ENCODE assay signal across 17 mouse cellular contexts in genomic region chr2:12293458-12293857, GRCm38 (mm10). TPM values are rescaled to one million over a fixed set of nuclear protein-coding genes. Genes with fewer than 3 reads are reported as not detected.
DNase-seq lines count a peak whose midpoint lies in the region; ATAC-seq and TF ChIP-seq lines count a peak whose summit lies in the region.
"Had no signal": no experiment of that assay in that cellular context is flagged by ENCODE, and none has a peak within 500 bp of the region (broad histone marks: within the 10 kb centered on the region; RNA-seq: fewer than 3 reads in every experiment).

No protein-coding gene starts in this region.

- no peak overlapping the region for H3K27ac ChIP-seq in kidney, embryonic 15.5 days
- H3K27ac ChIP-seq in limb, embryonic 15.5 days, result peak overlapping the region; percentile 17; the same call in 1 of the 2 replicates
- H3K27ac ChIP-seq in limb, embryonic 10.5 days, result no peak overlapping the region
- H3K27ac ChIP-seq in thymus, adult 2 months (ENCODE audit: control insufficient read depth, insufficient read depth, low read length), result no peak overlapping the region
- H3K27ac ChIP-seq: heart, adult 2 months; heart, embryonic 15.5 days had no signal

- no peak overlapping the region for H3K4me3 ChIP-seq in kidney, embryonic 15.5 days (replicated peaks)
- H3K4me3 ChIP-seq in limb, embryonic 15.5 days, result no peak overlapping the region
- no peak overlapping the region for H3K4me3 ChIP-seq in limb, embryonic 10.5 days
- no peak overlapping the region for H3K4me3 ChIP-seq in thymus, adult 2 months (ENCODE audit: control insufficient read depth, insufficient read depth, low read length)
- H3K4me3 ChIP-seq: forebrain, embryonic 12.5 days; heart, adult 2 months; heart, embryonic 15.5 days had no signal

- no peak overlapping the region for H3K9ac ChIP-seq in kidney, embryonic 15.5 days
- no peak overlapping the region for H3K9ac ChIP-seq in limb, embryonic 15.5 days
- H3K9ac ChIP-seq: forebrain, embryonic 12.5 days; heart, embryonic 15.5 days had no signal

- no peak for TF ChIP-seq CTCF in thymus, adult 2 months (IDR thresholded peaks at IDR 0.05; ENCODE audit: borderline replicate concordance, control insufficient read depth, extremely low read depth, insufficient read depth, low read length, poor library complexity)

- H3K4me2 ChIP-seq in kidney, embryonic 15.5 days, result no peak overlapping the region
- no peak overlapping the region for H3K4me2 ChIP-seq in limb, embryonic 15.5 days
- H3K4me2 ChIP-seq: forebrain, embryonic 12.5 days; heart, embryonic 15.5 days; liver, embryonic 11.5 days had no signal

- no peak for TF ChIP-seq POLR2A in thymus, adult 2 months (IDR thresholded peaks at IDR 0.05; ENCODE audit: control insufficient read depth, extremely low read depth, insufficient read depth, low read length, poor library complexity)

- 42% methylated on average over 8 of the region's 8 CpGs for WGBS in kidney, embryonic 15.5 days
- WGBS in limb, embryonic 15.5 days, result 78% methylated on average over 8 of the region's 8 CpGs
- WGBS in limb, embryonic 10.5 days, result 91% methylated on average over 8 of the region's 8 CpGs
- 86% methylated on average over 8 of the region's 8 CpGs for WGBS in thymus, adult 2 months

- no peaks in the 10 kb centered on the region for H3K9me3 ChIP-seq in kidney, embryonic 15.5 days (replicated peaks)
- H3K9me3 ChIP-seq in limb, embryonic 15.5 days, result no peaks in the 10 kb centered on the region
- H3K9me3 ChIP-seq in limb, embryonic 10.5 days (replicated peaks), result no peaks in the 10 kb centered on the region
- H3K9me3 ChIP-seq: forebrain, embryonic 12.5 days; heart, embryonic 15.5 days had no signal

- H3K36me3 ChIP-seq in kidney, embryonic 15.5 days, result no peaks in the 10 kb centered on the region
- no peaks in the 10 kb centered on the region for H3K36me3 ChIP-seq in limb, embryonic 15.5 days
- H3K36me3 ChIP-seq in limb, embryonic 10.5 days, result 0 out of 2 replicates have a peak, but pooled peaks cover 5% of the 10 kb centered on the region
- H3K36me3 ChIP-seq in thymus, adult 2 months (ENCODE audit: control insufficient read depth, insufficient read depth, low read length), result no peaks in the 10 kb centered on the region
- H3K36me3 ChIP-seq: forebrain, embryonic 12.5 days; heart, embryonic 15.5 days had no signal

- peak; percentile 71 to 76 for DNase-seq in cerebellum, postnatal 10 days
- DNase-seq in cerebellum, adult 11-12 months, result no peak
- DNase-seq in kidney, adult 11 months, result no peak
- DNase-seq in limb, embryonic 10.5 days (ENCODE audit: low spot score), result no peak
- no peak for DNase-seq in thymus, adult 2 months
- DNase-seq: adrenal gland, adult 8-10 months; cerebellum, adult 9-11 months; gastrocnemius, postnatal 14 days; lung, postnatal 14 days had no signal

- ATAC-seq in kidney, embryonic 15.5 days (replicated peaks; ENCODE audit: low FRiP score), result peak; percentile 71
- no peak for ATAC-seq in limb, embryonic 15.5 days (ENCODE audit: insufficient number of reproducible peaks, low FRiP score, low TSS enrichment, low read depth)
- no peak for ATAC-seq in activated CD4-positive, CD25-positive, alpha-beta regulatory T cell, adult 4 months
- ATAC-seq: midbrain, embryonic 16.5 days had no signal

- H3K4me1 ChIP-seq in kidney, embryonic 15.5 days, result peaks cover 17% of the 10 kb centered on the region
- peaks cover 17% of the 10 kb centered on the region for H3K4me1 ChIP-seq in limb, embryonic 15.5 days
- H3K4me1 ChIP-seq in limb, embryonic 10.5 days, result peaks cover 34% of the 10 kb centered on the region
- no peaks in the 10 kb centered on the region for H3K4me1 ChIP-seq in thymus, adult 2 months (replicated peaks; ENCODE audit: control insufficient read depth, insufficient read depth, low read length)
- H3K4me1 ChIP-seq: forebrain, embryonic 12.5 days; heart, embryonic 15.5 days had no signal

- H3K27me3 ChIP-seq in kidney, embryonic 15.5 days, result no peaks in the 10 kb centered on the region
- no peaks in the 10 kb centered on the region for H3K27me3 ChIP-seq in limb, embryonic 15.5 days
- H3K27me3 ChIP-seq in limb, embryonic 10.5 days (ENCODE audit: low read depth, poor library complexity, severe bottlenecking), result no peaks in the 10 kb centered on the region
- H3K27me3 ChIP-seq in thymus, adult 2 months (ENCODE audit: control insufficient read depth, insufficient read depth, low read length), result no peaks in the 10 kb centered on the region
- H3K27me3 ChIP-seq: forebrain, embryonic 12.5 days; heart, embryonic 15.5 days had no signal

RNA-seq across cellular contexts. Expression of gene Itga8, which starts 8.3 kb away (rescaled TPM):
- polyA plus RNA-seq in kidney, embryonic 15.5 days (2015; fragmentation: Nextera tagmentation; extraction: Ambion mirVana), result 39.1 and 39.8 TPM in 2 replicates
- polyA plus RNA-seq in limb, embryonic 15.5 days (2015; fragmentation: Nextera tagmentation; extraction: Ambion mirVana), result 12.9 and 13.0 TPM in 2 replicates
- polyA plus RNA-seq in limb, embryonic 10.5 days (2016; fragmentation: Nextera tagmentation; extraction: Ambion mirVana), result 8.0 and 9.7 TPM in 2 replicates
- polyA plus RNA-seq in activated CD4-positive, CD25-positive, alpha-beta regulatory T cell, adult 4 months (2017; shearing (Covaris generic)), result not detected
- polyA plus RNA-seq in thymus, adult 2 months (2012; rRNA removed), result 1.1 and 3.4 TPM in 2 replicates

Comparison
In these comparisons a context has a peak if more than half of its experiments do, and no peak if none do; other contexts are left out.
1. DNase-seq: peak in cerebellum, postnatal 10 days (2 of 2); none in cerebellum, adult 11-12 months (single experiment), kidney, adult 11 months (single experiment), limb, embryonic 10.5 days (single experiment) and thymus, adult 2 months (single experiment).